Mouse (Mus musculus) MN1 (cell line): ENCODE results near the gene Gpr12.
"Not testable (repeated sequence)": the region's sequence is repeated elsewhere in the genome, so short reads cannot be mapped to it uniquely, and the experiment has no call there.

Experiments
- DNase-seq: peaks from one replicate; pipeline ENCODE4 v3.0.0-alpha.2; 2016; ENCODE audit warnings: low spot score

Gpr12 gene

GRCm38 (mm10) chr5:146586357-146587070, 1.5 kb upstream of the Gpr12 start:
- DNase-seq: no peak

- no peak for DNase-seq
Observed at GRCm38 (mm10) chr5:146585307-146585651, 240 bp upstream of the Gpr12 start.

GRCm38 (mm10) chr5:146584156-146584477, 922 bp downstream of the Gpr12 start:
- no peak for DNase-seq

GRCm38 (mm10) chr5:146576668-146577067, 8.4 kb downstream of the Gpr12 start:
- no peak for DNase-seq

GRCm38 (mm10) chr5:146572735-146573042, 12.3 kb downstream of the Gpr12 start:
- DNase-seq: not testable (repeated sequence)

DNA sequence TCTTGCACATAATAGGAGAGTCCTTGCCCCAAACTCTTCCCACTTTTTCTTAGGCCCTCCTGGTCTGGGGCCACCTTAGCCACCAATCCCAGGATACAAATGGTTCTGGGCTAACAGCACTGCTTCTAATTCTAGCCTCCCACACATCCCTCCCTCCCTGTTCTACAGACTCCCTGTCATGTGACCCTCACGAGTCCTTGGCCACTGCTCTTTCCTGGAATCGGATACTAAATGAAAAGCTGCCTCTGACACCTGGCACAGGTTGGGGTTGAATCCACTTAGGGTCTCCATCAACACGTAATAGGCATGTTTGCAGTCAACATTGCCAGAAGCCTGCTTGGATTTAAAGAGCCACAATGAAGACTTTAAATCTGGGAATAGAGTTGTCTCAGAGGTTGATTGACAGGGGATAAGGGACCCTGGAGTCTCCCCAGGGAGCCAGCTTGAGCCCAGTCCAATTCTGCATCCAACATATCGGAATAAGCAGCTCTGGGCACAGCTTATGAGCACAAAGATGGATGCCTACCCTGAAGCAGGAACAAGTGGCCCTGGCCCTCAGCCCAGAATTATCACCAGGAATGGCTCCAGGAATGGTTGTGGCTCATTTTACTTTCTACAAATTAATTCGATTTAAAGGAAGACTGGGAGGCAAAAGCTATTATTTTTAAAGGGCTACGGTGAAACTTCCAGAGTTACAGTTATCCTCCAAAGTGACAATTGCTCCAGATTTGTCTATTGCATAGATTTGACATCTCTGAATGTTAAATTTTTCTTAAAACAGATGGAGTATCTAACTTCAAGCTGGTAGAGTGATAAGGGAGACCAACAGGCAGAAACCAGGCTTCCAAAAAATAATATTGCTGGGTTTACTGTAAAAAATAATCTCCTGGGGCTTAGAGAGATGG, 13.0 kb downstream of the Gpr12 start:
- peak; percentile 67 for DNase-seq

DNA sequence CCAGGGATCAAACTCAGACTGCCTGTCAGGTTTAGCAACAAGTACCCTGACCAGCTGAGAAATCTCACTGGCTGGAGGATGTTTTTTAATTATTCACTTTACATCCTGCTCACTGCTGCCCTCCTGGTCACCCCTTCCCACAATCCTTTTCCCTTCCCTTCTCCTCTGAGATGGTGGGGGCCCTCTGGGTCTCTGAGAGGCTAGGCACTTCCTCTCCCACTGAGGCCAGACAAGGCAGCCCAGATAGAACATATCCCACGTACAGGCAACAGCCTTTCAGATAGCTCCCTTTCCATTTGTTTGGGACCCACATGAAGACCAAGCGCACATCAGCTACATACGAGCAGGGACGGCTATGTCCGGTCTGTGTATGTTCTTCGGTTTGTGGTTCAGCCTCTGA, 14.9 kb downstream of the Gpr12 start:
- DNase-seq: not testable (repeated sequence)

- DNase-seq: peak; percentile 45
Observed at GRCm38 (mm10) chr5:146567054-146567453, 18.0 kb downstream of the Gpr12 start.

DNA sequence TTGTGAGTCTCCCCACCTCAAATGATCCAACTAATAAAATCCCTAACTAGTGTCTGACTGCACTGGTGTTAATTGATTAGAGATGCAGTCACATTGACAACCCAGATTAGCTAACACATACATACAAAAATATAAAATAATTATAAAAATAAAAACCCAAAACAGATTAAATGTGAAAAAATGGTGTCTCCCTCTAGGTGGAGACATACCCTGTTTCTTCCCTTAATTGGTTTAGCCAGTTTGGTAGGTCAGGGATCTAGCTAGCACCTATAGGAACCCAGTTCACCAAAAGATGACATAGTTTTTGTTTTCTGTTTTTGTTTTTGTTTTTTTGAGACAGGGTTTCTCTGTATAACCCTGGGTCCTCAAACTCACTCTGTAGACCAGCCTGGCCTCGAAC, 20.8 kb downstream of the Gpr12 start:
- no peak for DNase-seq

DNA sequence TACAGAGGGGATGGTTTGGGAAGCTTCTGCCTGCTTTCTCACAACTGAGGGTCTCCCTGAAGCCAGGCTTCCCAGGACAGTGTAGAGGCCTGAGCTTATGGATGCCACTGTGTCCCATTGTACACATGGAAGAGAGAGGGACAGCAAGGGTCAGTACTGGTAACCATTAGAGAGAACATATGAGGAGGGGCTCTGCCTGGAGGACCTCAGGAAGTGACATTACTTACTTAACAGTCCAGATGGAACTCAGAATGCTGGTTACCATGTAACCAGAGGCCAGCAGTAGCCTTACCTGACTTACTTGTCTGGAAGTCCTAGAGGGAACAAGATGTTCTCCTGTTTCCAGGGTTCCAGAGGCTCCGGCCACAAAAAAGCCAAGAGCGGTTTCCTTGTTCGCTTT, 29.2 kb downstream of the Gpr12 start, which contains the start of gene Gm3415:
TSS of gene Gm3415 (plus strand) at position 301 of the 400 bp plus-strand sequence.
- not testable (repeated sequence) for DNase-seq

DNA sequence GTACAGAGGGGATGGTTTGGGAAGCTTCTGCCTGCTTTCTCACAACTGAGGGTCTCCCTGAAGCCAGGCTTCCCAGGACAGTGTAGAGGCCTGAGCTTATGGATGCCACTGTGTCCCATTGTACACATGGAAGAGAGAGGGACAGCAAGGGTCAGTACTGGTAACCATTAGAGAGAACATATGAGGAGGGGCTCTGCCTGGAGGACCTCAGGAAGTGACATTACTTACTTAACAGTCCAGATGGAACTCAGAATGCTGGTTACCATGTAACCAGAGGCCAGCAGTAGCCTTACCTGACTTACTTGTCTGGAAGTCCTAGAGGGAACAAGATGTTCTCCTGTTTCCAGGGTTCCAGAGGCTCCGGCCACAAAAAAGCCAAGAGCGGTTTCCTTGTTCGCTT, 47.7 kb downstream of the Gpr12 start, which contains the start of gene Gm3409:
TSS of gene Gm3409 (plus strand) at position 301 of the 400 bp plus-strand sequence.
- DNase-seq: not testable (repeated sequence)
